Mouse (Mus musculus): ENCODE results near the gene Ptgr1.

The Ptgr1 gene

GRCm38 (mm10) chr4:58926120-58926519, 60.8 kb downstream of the Ptgr1 start:
- in situ Hi-C loops (cut with MseI, MboI) = no loop called here

GRCm38 (mm10) chr4:58925664-58926063, 61.3 kb downstream of the Ptgr1 start:
- in situ Hi-C loops (cut with MseI, MboI) = no loop called here

GRCm38 (mm10) chr4:58923933-58924332, 63.0 kb downstream of the Ptgr1 start:
- in situ Hi-C loops (cut with MseI, MboI) = no loop called here

Data from mouse trophoblast stem cell (cell line).